Mouse (Mus musculus): ENCODE results near the gene Ifi211. TPM values are rescaled to one million over a fixed set of nuclear protein-coding genes. Genes with fewer than 3 reads are reported as not detected.
"Not testable (repeated sequence)": the region's sequence is repeated elsewhere in the genome, so short reads cannot be mapped to it uniquely, and the experiment has no call there.

Gene Ifi211
- polyA plus RNA-seq, 1 experiment: 0.77 TPM

DNA sequence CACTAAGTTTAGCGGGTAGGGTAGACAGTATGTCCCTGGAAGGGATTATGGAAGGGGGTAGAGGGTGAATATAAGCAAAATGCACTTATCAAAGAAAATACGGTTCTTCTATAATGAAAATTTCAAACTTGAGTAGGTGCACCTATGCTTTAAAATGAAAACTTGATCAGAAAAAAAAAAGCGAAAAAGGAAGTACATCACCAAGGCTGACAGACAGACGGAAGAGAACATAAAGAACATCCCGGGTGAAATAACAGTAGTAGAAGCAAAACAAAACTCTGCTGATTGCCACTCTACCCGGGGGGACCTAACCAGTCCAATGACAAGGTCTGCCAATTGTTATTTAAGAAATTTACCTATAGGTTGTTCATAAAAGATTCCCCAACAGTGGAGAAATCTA is 34.6 kb downstream of the Ifi211 start:
- not testable (repeated sequence) for H3K27ac ChIP-seq (ENCODE audit: insufficient read depth, low read depth, low read length)

GRCm38 (mm10) chr1:173877125-173877524 is 35.7 kb downstream of the Ifi211 start:
- not testable (repeated sequence) for DNase-seq; H3K4me3 ChIP-seq (ENCODE audit: insufficient read depth, low read depth, low read length)

More for the DNA sequence above, 34.6 kb downstream of the Ifi211 start:
- H3K36me3 ChIP-seq (ENCODE audit: control insufficient read depth, insufficient read depth, low read length); H3K4me1 ChIP-seq (ENCODE audit: control insufficient read depth, insufficient read depth, low read length); H3K4me3 ChIP-seq (ENCODE audit: insufficient read depth, low read depth, low read length); DNase-seq; H3K27me3 ChIP-seq (replicated peaks; ENCODE audit: control insufficient read depth, insufficient read depth, low read length): not testable (repeated sequence)
- 66% methylated on average over 6 of the region's 6 CpGs for WGBS

GRCm38 (mm10) chr1:173868586-173868985 is 44.3 kb downstream of the Ifi211 start:
- not testable (repeated sequence) for H3K27ac ChIP-seq (ENCODE audit: insufficient read depth, low read depth, low read length); H3K27me3 ChIP-seq (replicated peaks; ENCODE audit: control insufficient read depth, insufficient read depth, low read length); DNase-seq; H3K4me1 ChIP-seq (ENCODE audit: control insufficient read depth, insufficient read depth, low read length); H3K4me3 ChIP-seq (ENCODE audit: insufficient read depth, low read depth, low read length); H3K36me3 ChIP-seq (ENCODE audit: control insufficient read depth, insufficient read depth, low read length)
- WGBS: 83% methylated on average over 1 of the region's 1 CpGs

More at GRCm38 (mm10) chr1:173877125-173877524, 35.7 kb downstream of the Ifi211 start:
- WGBS: 67% methylated on average over 1 of the region's 1 CpGs
- H3K4me1 ChIP-seq (ENCODE audit: control insufficient read depth, insufficient read depth, low read length); H3K36me3 ChIP-seq (ENCODE audit: control insufficient read depth, insufficient read depth, low read length); H3K27me3 ChIP-seq (replicated peaks; ENCODE audit: control insufficient read depth, insufficient read depth, low read length); H3K27ac ChIP-seq (ENCODE audit: insufficient read depth, low read depth, low read length): not testable (repeated sequence)

DNA sequence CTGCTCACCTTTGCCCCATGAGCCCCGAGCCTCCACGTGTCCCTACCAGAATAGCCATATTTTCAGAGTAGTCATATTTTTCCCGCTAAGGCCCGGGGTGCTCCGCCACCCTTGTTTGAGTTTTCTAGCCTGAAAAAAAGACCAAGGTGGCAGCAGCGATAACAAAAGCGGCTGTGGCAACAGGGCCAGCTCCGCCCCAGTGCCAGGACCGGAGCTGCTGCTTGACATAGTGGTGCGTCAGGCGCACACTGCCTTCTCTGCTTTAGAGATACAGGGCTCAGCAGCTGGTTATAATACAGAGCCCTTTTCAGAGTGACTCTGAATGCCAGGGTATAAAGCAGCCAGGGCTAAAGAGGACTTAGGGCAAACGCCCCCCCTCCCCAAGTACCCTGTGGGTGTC is 46.3 kb downstream of the Ifi211 start:
- no peak overlapping the region for H3K4me3 ChIP-seq (ENCODE audit: insufficient read depth, low read depth, low read length)
- H3K36me3 ChIP-seq (ENCODE audit: control insufficient read depth, insufficient read depth, low read length): no peaks in the 10 kb centered on the region
- TF ChIP-seq POLR2A (IDR thresholded peaks at IDR 0.05; ENCODE audit: low read depth, low read length): no peak
- no peak for TF ChIP-seq CTCF (conservative IDR thresholded peaks at IDR 0.05; ENCODE audit: insufficient read depth, insufficient read length, low read depth, low read length)
- 92% methylated on average over 12 of the region's 12 CpGs for WGBS
- no peaks in the 10 kb centered on the region for H3K27me3 ChIP-seq (replicated peaks; ENCODE audit: control insufficient read depth, insufficient read depth, low read length)
- H3K27ac ChIP-seq (ENCODE audit: insufficient read depth, low read depth, low read length): no peak overlapping the region
- DNase-seq: no peak
- H3K4me1 ChIP-seq (ENCODE audit: control insufficient read depth, insufficient read depth, low read length): no peaks in the 10 kb centered on the region

- H3K27ac ChIP-seq (ENCODE audit: insufficient read depth, low read depth, low read length); DNase-seq; H3K36me3 ChIP-seq (ENCODE audit: control insufficient read depth, insufficient read depth, low read length); H3K4me3 ChIP-seq (ENCODE audit: insufficient read depth, low read depth, low read length); H3K4me1 ChIP-seq (ENCODE audit: control insufficient read depth, insufficient read depth, low read length); H3K27me3 ChIP-seq (replicated peaks; ENCODE audit: control insufficient read depth, insufficient read depth, low read length): not testable (repeated sequence)
Measured at GRCm38 (mm10) chr1:173853711-173854110, 59.1 kb downstream of the Ifi211 start.

DNA sequence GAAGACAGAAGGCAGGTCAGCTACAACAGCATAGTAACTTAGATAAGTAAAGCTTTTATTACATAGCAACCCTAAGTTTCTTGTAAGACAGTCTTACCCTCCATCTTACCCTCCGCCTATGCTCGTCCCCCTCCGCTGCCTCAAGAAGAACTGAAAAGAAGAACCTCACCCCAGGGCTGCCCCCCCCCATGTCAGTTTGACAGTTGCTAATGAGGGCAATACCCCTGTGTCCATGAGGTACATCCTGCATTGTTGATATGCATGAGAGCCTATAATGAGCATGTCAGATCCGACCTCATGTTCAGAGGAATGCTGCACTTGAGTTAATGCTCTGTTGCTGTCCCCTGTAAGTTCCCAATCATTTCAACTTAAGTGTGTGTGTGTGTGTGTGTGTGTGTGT is 60.0 kb downstream of the Ifi211 start:
- H3K4me3 ChIP-seq (ENCODE audit: insufficient read depth, low read depth, low read length); H3K36me3 ChIP-seq (ENCODE audit: control insufficient read depth, insufficient read depth, low read length); DNase-seq; H3K4me1 ChIP-seq (ENCODE audit: control insufficient read depth, insufficient read depth, low read length); H3K27ac ChIP-seq (ENCODE audit: insufficient read depth, low read depth, low read length); H3K27me3 ChIP-seq (replicated peaks; ENCODE audit: control insufficient read depth, insufficient read depth, low read length): not testable (repeated sequence)
- WGBS: 48% methylated on average over 4 of the region's 4 CpGs

Other genes with a start within 250 kb of the Ifi211 start
- gene Ifi208, start 239.4 kb downstream of the Ifi211 start, polyA plus RNA-seq (2012; rRNA removed): 1.5 and 3.3 TPM in 2 replicates
- gene Ifi207, start 171.3 kb downstream of the Ifi211 start, polyA plus RNA-seq (2012; rRNA removed): 2.7 and 3.6 TPM in 2 replicates
- gene Ifi204, start 146.1 kb downstream of the Ifi211 start, polyA plus RNA-seq (2012; rRNA removed): 0.75 and 1.0 TPM in 2 replicates
- 4.9 and 6.2 TPM in 2 replicates for gene Mndal, start 29.4 kb upstream of the Ifi211 start, polyA plus RNA-seq (2012; rRNA removed)
- gene Ifi203, start 29.6 kb upstream of the Ifi211 start, polyA plus RNA-seq (2012; rRNA removed): 5.9 and 9.9 TPM in 2 replicates
- not detected in 2 replicates for gene Ifi202b, start 69.7 kb upstream of the Ifi211 start, polyA plus RNA-seq (2012; rRNA removed)
- gene Ifi205, start 118.8 kb upstream of the Ifi211 start, polyA plus RNA-seq (2012; rRNA removed): 0.26 and 0.64 TPM in 2 replicates
- gene Olfr433, start 127.7 kb upstream of the Ifi211 start, polyA plus RNA-seq (2012; rRNA removed): 0.03 and 0.04 TPM in 2 replicates
- gene Olfr432, start 136.2 kb upstream of the Ifi211 start, polyA plus RNA-seq (2012; rRNA removed): not detected in 2 replicates
- gene Olfr430, start 153.6 kb upstream of the Ifi211 start, polyA plus RNA-seq (2012; rRNA removed): not detected in 2 replicates
- not detected in 2 replicates for gene Olfr429, start 171.3 kb upstream of the Ifi211 start, polyA plus RNA-seq (2012; rRNA removed)
- not detected in 2 replicates for gene Olfr427, start 183.8 kb upstream of the Ifi211 start, polyA plus RNA-seq (2012; rRNA removed)
- gene Olfr231, start 208.1 kb upstream of the Ifi211 start, polyA plus RNA-seq (2012; rRNA removed): not detected in 2 replicates
- not detected in 2 replicates for gene Olfr424, start 218.5 kb upstream of the Ifi211 start, polyA plus RNA-seq (2012; rRNA removed)
- gene Olfr420, start 242.6 kb upstream of the Ifi211 start, polyA plus RNA-seq (2012; rRNA removed): not detected in 2 replicates